ENCODE assay signal across 14 mouse cellular contexts in the genomic region with DNA sequence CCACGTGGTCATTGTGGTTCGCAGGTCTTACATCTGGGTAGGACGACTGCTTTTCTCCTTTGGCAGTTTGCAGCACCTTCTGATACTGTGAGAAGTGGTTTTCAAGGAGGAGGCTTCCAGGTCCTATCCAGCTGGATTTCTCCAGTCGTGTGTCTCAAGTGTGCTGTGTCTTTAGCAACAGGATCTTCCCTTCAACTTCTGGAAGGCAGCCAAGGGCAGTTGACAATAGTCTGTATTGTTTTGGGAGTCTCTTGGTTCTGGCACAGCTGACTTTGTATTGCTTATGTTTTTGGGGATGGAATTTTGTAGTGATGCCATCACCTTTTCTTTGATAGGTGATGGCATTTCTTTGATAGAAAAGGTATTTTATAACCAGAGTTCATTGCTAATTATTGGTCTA.
DNase-seq lines count a peak whose midpoint lies in the region; ATAC-seq and TF ChIP-seq lines count a peak whose summit lies in the region.
"Had no signal": no experiment of that assay in that cellular context is flagged by ENCODE, and none has a peak within 500 bp of the region (broad histone marks: within the 10 kb centered on the region; RNA-seq: fewer than 3 reads in every experiment).

No protein-coding gene starts in this region.

- H3K4me1 ChIP-seq in hindbrain, postnatal 0 days (ENCODE audit: insufficient read depth, low read length): no peaks in the 10 kb centered on the region
- no peaks in the 10 kb centered on the region for H3K4me1 ChIP-seq in hindbrain, embryonic 13.5 days (replicated peaks)
- H3K4me1 ChIP-seq: liver, embryonic 13.5 days; megakaryocyte, embryonic 14.5 days had no signal

- no peaks in the 10 kb centered on the region for H3K9me3 ChIP-seq in hindbrain, postnatal 0 days (ENCODE audit: low read length)
- H3K9me3 ChIP-seq in hindbrain, embryonic 13.5 days: no peaks in the 10 kb centered on the region
- H3K9me3 ChIP-seq: liver, embryonic 13.5 days; megakaryocyte, embryonic 14.5 days had no signal

- H3K36me3 ChIP-seq in hindbrain, postnatal 0 days (ENCODE audit: insufficient read depth, low read length): no peaks in the 10 kb centered on the region
- peaks cover 17% of the 10 kb centered on the region for H3K36me3 ChIP-seq in hindbrain, embryonic 13.5 days

- no peaks in the 10 kb centered on the region for H3K27me3 ChIP-seq in hindbrain, postnatal 0 days (ENCODE audit: insufficient read depth, low read length)
- H3K27me3 ChIP-seq in hindbrain, embryonic 13.5 days: no peaks in the 10 kb centered on the region
- H3K27me3 ChIP-seq: CH12.LX; liver, embryonic 13.5 days; megakaryocyte, embryonic 14.5 days had no signal

- H3K9ac ChIP-seq in hindbrain, postnatal 0 days (replicated peaks; ENCODE audit: low read length): no peak overlapping the region
- H3K9ac ChIP-seq in hindbrain, embryonic 13.5 days: no peak overlapping the region
- H3K9ac ChIP-seq: liver, embryonic 13.5 days had no signal

- no peak for TF ChIP-seq CTCF in hindbrain, postnatal 0 days (IDR thresholded peaks at IDR 0.05; ENCODE audit: low read depth)

- WGBS in hindbrain, postnatal 0 days: 43% methylated on average over 4 of the region's 4 CpGs
- WGBS in hindbrain, embryonic 13.5 days: 62% methylated on average over 4 of the region's 4 CpGs

- ATAC-seq in hindbrain, postnatal 0 days: no peak
- ATAC-seq in hindbrain, embryonic 13.5 days (ENCODE audit: low FRiP score): no peak

- no peak overlapping the region for H3K4me2 ChIP-seq in hindbrain, postnatal 0 days (ENCODE audit: low read depth, low read length)
- H3K4me2 ChIP-seq in hindbrain, embryonic 13.5 days: no peak overlapping the region
- H3K4me2 ChIP-seq: liver, embryonic 13.5 days had no signal

- H3K4me3 ChIP-seq in hindbrain, postnatal 0 days (ENCODE audit: low read length): no peak overlapping the region
- H3K4me3 ChIP-seq in hindbrain, embryonic 13.5 days: no peak overlapping the region
- H3K4me3 ChIP-seq: erythroblast, embryonic 14.5 days; liver, embryonic 13.5 days; megakaryocyte, embryonic 14.5 days; myocyte had no signal

- DNase-seq in hindbrain, postnatal 0 days (ENCODE audit: low spot score): peak; percentile 15
- peak; percentile 51 for DNase-seq in testis, postnatal 10 days (ENCODE audit: low spot score)
- DNase-seq in testis, postnatal 14 days (ENCODE audit: low spot score): no peak
- peak; percentile 27 to 56 for DNase-seq in kidney, postnatal 36 days
- no peak for DNase-seq in thymus, adult 18-20 months
- DNase-seq in urinary bladder, adult 2 months (ENCODE audit: low spot score): no peak
- DNase-seq: cerebellum, adult 11-12 months; layer of hippocampus, adult 9-11 months; liver, embryonic 13.5 days had no signal

- H3K27ac ChIP-seq in hindbrain, postnatal 0 days: no peak overlapping the region
- no peak overlapping the region for H3K27ac ChIP-seq in hindbrain, embryonic 13.5 days
- H3K27ac ChIP-seq: liver, embryonic 13.5 days had no signal

Comparison
In these comparisons a context has a peak if more than half of its experiments do, and no peak if none do; other contexts are left out.
1. DNase-seq: peak in hindbrain, postnatal 0 days (single experiment), testis, postnatal 10 days (single experiment) and kidney, postnatal 36 days (2 of 2); none in testis, postnatal 14 days (single experiment), thymus, adult 18-20 months (0 of 2) and urinary bladder, adult 2 months (single experiment).